Mouse (Mus musculus): ENCODE measurements around the gene Methig1. TPM values are rescaled to one million over a fixed set of nuclear protein-coding genes. Genes with fewer than 3 reads are reported as not detected.
"Not testable (repeated sequence)": the region's sequence is repeated elsewhere in the genome, so short reads cannot be mapped to it uniquely, and the experiment has no call there.

The Methig1 gene
- total RNA-seq, 2 experiments from 2014 or later, result not detected

DNA sequence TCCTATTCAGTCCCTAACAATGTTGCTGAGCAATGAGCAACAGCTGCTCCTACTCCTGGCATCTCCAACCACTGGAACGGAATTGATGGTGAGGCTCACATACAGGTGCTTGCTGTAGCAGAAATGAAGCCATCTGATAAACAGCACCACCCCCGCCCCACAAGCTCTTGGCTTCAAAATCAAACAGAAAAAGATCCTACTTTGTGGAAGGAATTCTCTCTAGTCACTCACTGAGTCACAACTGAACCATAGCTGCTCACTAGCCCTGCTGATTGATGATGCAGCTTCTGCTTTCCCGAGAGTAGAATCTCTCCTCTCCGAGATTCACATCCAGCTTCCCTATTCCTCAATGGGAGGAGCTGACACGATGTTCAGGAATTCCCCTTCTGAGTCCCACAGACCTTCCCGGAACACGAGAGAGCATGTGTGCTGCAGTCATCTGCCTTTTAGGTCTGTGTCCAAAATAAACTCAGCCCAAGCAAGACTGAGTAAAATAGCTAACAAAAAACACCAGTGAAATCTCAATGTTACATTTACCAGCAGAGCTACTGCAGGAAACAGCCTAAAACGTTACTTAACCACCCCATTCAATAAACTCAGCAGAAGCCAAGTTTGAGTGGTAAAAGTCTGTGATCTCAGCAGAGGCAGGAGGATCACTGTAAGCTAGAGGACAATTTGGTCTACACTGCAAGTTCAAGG is 68.3 kb downstream of the Methig1 start:
- ATAC-seq (replicated peaks; ENCODE audit: low FRiP score, poor library complexity, severe bottlenecking), result peak; percentile 7; the same call in 1 of the 2 replicates

- ATAC-seq (replicated peaks; ENCODE audit: low FRiP score, poor library complexity, severe bottlenecking), result not testable (repeated sequence)
Observed at GRCm38 (mm10) chr15:100421758-100422197, 68.8 kb downstream of the Methig1 start, which contains the start of gene Gm5475. Gene Gm5475, plus strand, starts transcription at chr15:100422147.

- no peak for ATAC-seq (replicated peaks; ENCODE audit: low FRiP score, poor library complexity, severe bottlenecking)
Observed at GRCm38 (mm10) chr15:100422476-100422875, 69.5 kb downstream of the Methig1 start.

DNA sequence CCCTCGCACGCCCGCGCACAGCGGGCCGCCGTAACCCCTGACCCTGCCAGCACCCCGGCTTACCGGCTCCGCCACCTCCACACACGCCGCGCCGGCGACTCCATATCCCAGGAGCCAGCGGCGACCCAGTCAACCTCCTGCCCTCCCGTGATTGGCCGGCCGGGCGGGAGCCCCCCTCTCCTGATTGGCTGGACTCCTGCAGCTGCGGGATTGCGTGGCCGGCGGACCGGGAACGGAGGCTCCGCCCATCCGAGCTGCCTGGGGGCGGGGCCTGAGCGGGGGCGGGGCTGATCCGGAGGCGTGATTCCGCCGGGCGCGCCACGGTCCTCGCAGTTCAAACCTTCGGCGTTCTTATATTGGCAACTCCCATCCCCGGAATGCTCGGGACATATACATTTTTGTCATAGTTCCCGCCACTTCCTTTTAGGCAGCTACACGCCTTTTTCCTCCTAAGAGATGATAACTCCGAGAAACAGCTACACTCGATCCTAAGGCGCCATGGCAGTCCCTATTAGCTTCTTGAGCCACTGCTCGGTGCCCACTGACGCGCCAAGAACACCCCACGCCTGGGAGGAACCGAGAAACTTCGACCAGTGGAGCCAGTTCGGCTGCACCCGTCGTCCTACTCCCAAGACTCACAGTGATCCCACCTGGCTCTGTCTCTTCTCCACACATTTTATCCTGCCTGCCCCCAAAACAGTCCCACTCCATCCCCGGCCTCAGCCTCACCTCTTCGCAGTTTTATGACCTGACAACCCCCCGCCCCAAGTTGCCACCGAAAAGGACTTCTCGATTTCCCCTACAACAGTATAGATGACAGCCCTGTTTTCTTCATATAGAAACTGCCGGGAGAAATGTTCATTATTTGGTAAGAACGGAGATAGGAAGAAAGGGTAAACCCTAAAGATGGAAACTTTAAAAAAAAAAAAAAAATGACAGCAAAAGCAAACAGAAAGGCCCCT is 70.2 kb downstream of the Methig1 start:
- peak; percentile 83 for ATAC-seq (replicated peaks; ENCODE audit: low FRiP score, poor library complexity, severe bottlenecking)

DNA sequence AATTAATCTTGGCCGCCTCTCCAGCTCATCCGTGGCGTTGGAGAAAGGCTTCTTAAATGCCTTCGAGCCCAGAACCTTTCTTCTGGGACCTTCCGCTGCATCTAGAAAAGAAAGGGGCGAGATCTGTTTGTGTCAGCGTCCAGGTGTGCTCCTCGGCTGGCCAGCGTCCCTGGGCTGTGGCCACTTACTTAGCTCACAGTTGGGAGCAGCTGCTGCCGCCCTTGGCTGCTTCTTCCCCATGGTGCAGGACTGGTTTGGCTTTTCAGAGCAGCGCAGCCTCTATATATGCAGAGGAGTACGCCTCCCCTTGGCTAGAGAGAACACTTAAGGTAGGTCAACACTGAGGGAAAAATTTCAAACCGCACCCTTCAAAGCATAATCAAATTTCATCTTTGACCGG is 71.0 kb downstream of the Methig1 start:
- no peak for ATAC-seq (replicated peaks; ENCODE audit: low FRiP score, poor library complexity, severe bottlenecking)

GRCm38 (mm10) chr15:100424396-100425122 is 71.6 kb downstream of the Methig1 start, which contains the start of gene Slc11a2:
Gene Slc11a2, minus strand, starts transcription at chr15:100425072.
- no peak for ATAC-seq (replicated peaks; ENCODE audit: low FRiP score, poor library complexity, severe bottlenecking)

DNA sequence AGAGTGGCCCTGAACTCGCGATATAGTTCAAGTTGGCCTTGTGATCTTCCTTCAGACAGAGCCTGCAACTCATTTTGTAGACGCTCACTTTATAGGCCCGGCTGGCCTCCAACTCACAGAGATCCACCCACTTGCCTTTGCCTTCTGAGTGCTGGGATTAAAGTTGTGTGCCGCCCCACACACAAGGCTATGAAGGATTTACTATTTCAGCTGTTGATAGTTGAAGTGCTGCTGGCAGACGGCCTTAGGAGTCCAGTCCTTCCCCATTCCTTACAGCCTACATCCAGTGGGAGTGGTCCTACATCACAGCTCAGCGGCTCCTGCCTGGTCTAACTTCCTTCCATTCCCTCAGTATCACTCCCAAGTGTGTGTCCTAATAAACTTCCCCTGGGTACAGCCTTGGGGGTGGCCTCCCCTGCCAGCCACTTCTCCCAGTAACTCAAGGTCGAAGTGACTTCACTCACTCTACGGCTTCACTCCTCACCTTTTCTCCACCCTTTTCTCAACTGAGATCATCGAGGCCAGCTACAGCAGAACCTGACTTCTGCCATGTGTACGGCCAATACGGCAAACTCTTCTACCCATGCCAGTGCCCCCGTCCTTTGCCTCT is 75.5 kb downstream of the Methig1 start:
- no peak for ATAC-seq (replicated peaks; ENCODE audit: low FRiP score, poor library complexity, severe bottlenecking)

- no peak for ATAC-seq (replicated peaks; ENCODE audit: low FRiP score, poor library complexity, severe bottlenecking)
Observed at GRCm38 (mm10) chr15:100429959-100430565, 77.1 kb downstream of the Methig1 start.

DNA sequence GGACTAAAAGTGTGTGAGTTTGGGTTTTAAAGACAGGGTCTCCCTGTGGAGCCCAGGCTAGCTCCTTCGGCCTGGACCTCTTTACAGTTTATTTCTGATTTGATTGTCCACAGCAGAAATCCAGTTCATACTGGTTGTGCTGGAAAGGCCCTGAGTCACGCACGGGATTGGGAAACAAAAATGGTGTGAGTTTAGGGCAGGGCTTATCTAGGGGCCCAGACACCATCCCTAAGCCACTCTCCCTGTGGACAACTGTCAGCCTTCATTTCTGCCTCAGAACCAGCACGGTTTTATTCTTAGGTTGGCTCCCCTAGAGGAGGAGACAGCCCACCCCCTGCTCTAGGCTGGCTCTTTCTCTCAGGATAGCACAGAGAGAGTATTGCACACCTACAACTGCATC is 80.3 kb downstream of the Methig1 start:
- peak; percentile 60; the same call in 1 of the 2 replicates for ATAC-seq (replicated peaks; ENCODE audit: low FRiP score, poor library complexity, severe bottlenecking)

Other genes starting within 250 kb of the Methig1 start
- 32.9 and 33.6 TPM in 2 replicates for gene Atf1, start 125.3 kb upstream of the Methig1 start, total RNA-seq (2015; ENCODE audit: low replicate concordance)
- 64.8 and 87.7 TPM in 2 replicates for gene Atf1, start 125.3 kb upstream of the Methig1 start, total RNA-seq (2017; ENCODE audit: low replicate concordance)
- gene Tmprss12, start 72.3 kb upstream of the Methig1 start, total RNA-seq (2015; ENCODE audit: low replicate concordance), result not detected in 2 replicates
- gene Tmprss12, start 72.3 kb upstream of the Methig1 start, total RNA-seq (2017; ENCODE audit: low replicate concordance), result not detected in 2 replicates
- gene Mettl7a1, start 49.0 kb upstream of the Methig1 start, total RNA-seq (2015; ENCODE audit: low replicate concordance), result 95.7 and 125 TPM in 2 replicates
- 255 and 340 TPM in 2 replicates for gene Mettl7a1, start 49.0 kb upstream of the Methig1 start, total RNA-seq (2017; ENCODE audit: low replicate concordance)
- gene Mettl7a3, start 18.2 kb upstream of the Methig1 start, total RNA-seq (2015; ENCODE audit: low replicate concordance), result not detected in 2 replicates
- gene Mettl7a3, start 18.2 kb upstream of the Methig1 start, total RNA-seq (2017; ENCODE audit: low replicate concordance), result 0.42 TPM in 1 of 2 replicates, not detected in the other
- not detected in 2 replicates for gene Mettl7a2, start 51 bp downstream of the Methig1 start, total RNA-seq (2015; ENCODE audit: low replicate concordance)
- 0.56 TPM in 1 of 2 replicates, not detected in the other for gene Mettl7a2, start 51 bp downstream of the Methig1 start, total RNA-seq (2017; ENCODE audit: low replicate concordance)
- gene Higd1c, start 11.4 kb downstream of the Methig1 start, total RNA-seq (2015; ENCODE audit: low replicate concordance), result not detected in 2 replicates
- not detected in 2 replicates for gene Higd1c, start 11.4 kb downstream of the Methig1 start, total RNA-seq (2017; ENCODE audit: low replicate concordance)
- not detected in 2 replicates for gene Gm5475, start 69.0 kb downstream of the Methig1 start, total RNA-seq (2015; ENCODE audit: low replicate concordance)
- gene Gm5475, start 69.0 kb downstream of the Methig1 start, total RNA-seq (2017; ENCODE audit: low replicate concordance), result not detected in 2 replicates
- 14.6 and 18.3 TPM in 2 replicates for gene Slc11a2, start 71.9 kb downstream of the Methig1 start, total RNA-seq (2015; ENCODE audit: low replicate concordance)
- gene Slc11a2, start 71.9 kb downstream of the Methig1 start, total RNA-seq (2017; ENCODE audit: low replicate concordance), result 20.1 and 23.8 TPM in 2 replicates
- gene Letmd1, start 115.9 kb downstream of the Methig1 start, total RNA-seq (2015; ENCODE audit: low replicate concordance), result 4.4 and 4.8 TPM in 2 replicates
- 2.5 and 3.7 TPM in 2 replicates for gene Letmd1, start 115.9 kb downstream of the Methig1 start, total RNA-seq (2017; ENCODE audit: low replicate concordance)
- 0.21 TPM in 1 of 2 replicates, not detected in the other for gene Csrnp2, start 142.3 kb downstream of the Methig1 start, total RNA-seq (2015; ENCODE audit: low replicate concordance)
- 0.51 and 0.98 TPM in 2 replicates for gene Csrnp2, start 142.3 kb downstream of the Methig1 start, total RNA-seq (2017; ENCODE audit: low replicate concordance)
- gene Tfcp2, start 198.9 kb downstream of the Methig1 start, total RNA-seq (2015; ENCODE audit: low replicate concordance), result 2.1 and 4.8 TPM in 2 replicates
- 7.8 and 13.7 TPM in 2 replicates for gene Tfcp2, start 198.9 kb downstream of the Methig1 start, total RNA-seq (2017; ENCODE audit: low replicate concordance)
- gene Pou6f1, start 246.8 kb downstream of the Methig1 start, total RNA-seq (2015; ENCODE audit: low replicate concordance), result 1.2 and 1.9 TPM in 2 replicates
- 0.28 TPM in 1 of 2 replicates, not detected in the other for gene Pou6f1, start 246.8 kb downstream of the Methig1 start, total RNA-seq (2017; ENCODE audit: low replicate concordance)